Mouse (Mus musculus) midbrain, embryonic 13.5 days (tissue): ENCODE results near the gene Gstk1. TPM values are rescaled to one million over a fixed set of nuclear protein-coding genes. Genes with fewer than 3 reads are reported as not detected.

Source experiments
- ATAC-seq: fragments of 200-750 bp; cut with Nextera tagmentation; 2 replicates; pipeline ENCODE4 v1.8.0; 2017; ENCODE audit warnings: mild to moderate bottlenecking, moderate TSS enrichment, moderate library complexity
- H3K27ac ChIP-seq: fragments of 300-500 bp; sonication (generic); 2 replicates; pipeline ENCODE4 v1.5.1; 2015; ENCODE audit warnings: inconsistent platforms, mild to moderate bottlenecking, moderate library complexity
- H3K27me3 ChIP-seq: fragments of 300-500 bp; sonication (generic); 2 replicates; pipeline ENCODE4 v1.6.1; 2015; ENCODE audit warnings: mild to moderate bottlenecking, inconsistent platforms
- H3K36me3 ChIP-seq: fragments of 300-500 bp; sonication (generic); 2 replicates; pipeline ENCODE4 v1.6.1; 2015; ENCODE audit warnings: mild to moderate bottlenecking, inconsistent platforms
- H3K4me1 ChIP-seq: fragments of 300-500 bp; sonication (generic); replicated peaks from 2 replicates; pipeline ENCODE4 v1.6.1; 2015; ENCODE audit warnings: inconsistent platforms
- H3K4me2 ChIP-seq: fragments of 300-500 bp; sonication (generic); replicated peaks from 2 replicates; pipeline ENCODE4 v1.6.1; 2015; ENCODE audit warnings: moderate library complexity, mild to moderate bottlenecking, inconsistent platforms
- H3K4me3 ChIP-seq: fragments of 300-500 bp; sonication (generic); replicated peaks from 2 replicates; pipeline ENCODE4 v1.5.1; 2015; ENCODE audit warnings: mild to moderate bottlenecking, inconsistent platforms
- H3K9ac ChIP-seq: fragments of 300-500 bp; sonication (generic); replicated peaks from 2 replicates; pipeline ENCODE4 v1.6.1; 2015; ENCODE audit warnings: mild to moderate bottlenecking, inconsistent platforms
- H3K9me3 ChIP-seq: fragments of 300-500 bp; sonication (generic); 2 replicates; pipeline ENCODE4 v1.6.1; 2016; ENCODE audit warnings: mild to moderate bottlenecking, inconsistent platforms
- WGBS: fragments of 180-500 bp; shearing (Covaris S2); methylation state at CpG from one replicate; pipeline ENCODE4 v1.1.7; 2015; 5-methylcytosine and 5-hydroxymethylcytosine counted together
- polyA plus RNA-seq: library from polyadenylated mRNA; unstranded; fragments of >200 nt; fragmentation: Nextera tagmentation; extraction: Ambion mirVana; gene quantifications from 2 replicates; pipeline ENCODE4 v1.2.1, GENCODE M21; 2015

Gstk1 gene
- polyA plus RNA-seq, 1 experiment from 2014 or later = 10.8 TPM

- 0 out of 2 replicates have a peak, but pooled peaks have one; percentile 13 for ATAC-seq
- Histone ChIP-seq H3K9me3 (no peaks in the 10 kb centered on the region), H3K27me3 (peaks cover 13% of the 10 kb centered on the region), H3K36me3 (no peaks in the 10 kb centered on the region), H3K4me3 (peak overlapping the region; percentile 4; the same call in 1 of the 2 replicates), H3K4me2 (peak overlapping the region; percentile 28), H3K4me1 (0 out of 2 replicates have a peak, but pooled peaks cover 8% of the 10 kb centered on the region), H3K9ac (no peak overlapping the region), H3K27ac (no peak overlapping the region)
- WGBS = 9% methylated on average over 8 of the region's 8 CpGs
These were observed 1.4 kb downstream of the Gstk1 start for GRCm38 (mm10) chr6:42247173-42247572.

GRCm38 (mm10) chr6:42247981-42248380, 2.2 kb downstream of the Gstk1 start:
- Histone ChIP-seq H3K9me3 (no peaks in the 10 kb centered on the region), H3K27me3 (peaks cover 13% of the 10 kb centered on the region), H3K4me3 (no peak overlapping the region), H3K4me1 (0 out of 2 replicates have a peak, but pooled peaks cover 8% of the 10 kb centered on the region), H3K9ac (no peak overlapping the region), H3K27ac (no peak overlapping the region), H3K4me2 (0 out of 2 replicates have a peak overlapping the region, but pooled peaks have one; percentile 28), H3K36me3 (no peaks in the 10 kb centered on the region)
- no peak for ATAC-seq
- WGBS = 64% methylated on average over 1 of the region's 1 CpGs

- Histone ChIP-seq H3K4me2 (no peak overlapping the region), H3K27ac (no peak overlapping the region), H3K36me3 (no peaks in the 10 kb centered on the region), H3K4me3 (no peak overlapping the region), H3K9ac (no peak overlapping the region), H3K4me1 (no peaks in the 10 kb centered on the region), H3K27me3 (peaks cover 3% of the 10 kb centered on the region), H3K9me3 (no peaks in the 10 kb centered on the region)
- WGBS = 87% methylated on average over 4 of the region's 4 CpGs
- ATAC-seq = no peak
These were observed 6.1 kb downstream of the Gstk1 start for GRCm38 (mm10) chr6:42251791-42252190.

- H3K4me2 ChIP-seq = no peak overlapping the region
- no peak overlapping the region for H3K9ac ChIP-seq
- no peaks in the 10 kb centered on the region for H3K36me3 ChIP-seq
- no peaks in the 10 kb centered on the region for H3K4me1 ChIP-seq
- H3K27me3 ChIP-seq = no peaks in the 10 kb centered on the region
- ATAC-seq = no peak
- no peak overlapping the region for H3K4me3 ChIP-seq
- H3K27ac ChIP-seq = no peak overlapping the region
- 85% methylated on average over 2 of the region's 2 CpGs for WGBS
- no peaks in the 10 kb centered on the region for H3K9me3 ChIP-seq
These were observed 7.4 kb downstream of the Gstk1 start for GRCm38 (mm10) chr6:42253103-42253502.

- Histone ChIP-seq H3K4me2 (no peak overlapping the region), H3K4me3 (no peak overlapping the region), H3K27me3 (no peaks in the 10 kb centered on the region; the same call in 1 of the 2 replicates), H3K36me3 (no peaks in the 10 kb centered on the region), H3K27ac (no peak overlapping the region), H3K9me3 (no peaks in the 10 kb centered on the region), H3K9ac (no peak overlapping the region), H3K4me1 (no peaks in the 10 kb centered on the region)
- WGBS = 23% methylated on average over 11 of the region's 11 CpGs
- ATAC-seq = peak; percentile 65
These were observed 11.6 kb downstream of the Gstk1 start for GRCm38 (mm10) chr6:42257303-42257863.

- H3K9me3 ChIP-seq = no peaks in the 10 kb centered on the region
- no peak for ATAC-seq
- no peaks in the 10 kb centered on the region; the same call in 1 of the 2 replicates for H3K27me3 ChIP-seq
- H3K36me3 ChIP-seq = no peaks in the 10 kb centered on the region
- H3K4me1 ChIP-seq = no peaks in the 10 kb centered on the region
- H3K9ac ChIP-seq = no peak overlapping the region
- H3K4me3 ChIP-seq = no peak overlapping the region
- H3K4me2 ChIP-seq = no peak overlapping the region
- WGBS = 81% methylated on average over 6 of the region's 6 CpGs
- no peak overlapping the region for H3K27ac ChIP-seq
These were observed 14.7 kb downstream of the Gstk1 start for GRCm38 (mm10) chr6:42260430-42260829.

- no peak for ATAC-seq
- no peaks in the 10 kb centered on the region for H3K9me3 ChIP-seq
- H3K27ac ChIP-seq = no peak within 1 kb of the TSS
- H3K36me3 ChIP-seq = no peaks in the 10 kb centered on the region
- WGBS = 20% methylated on average over 20 of the region's 20 CpGs
- H3K27me3 ChIP-seq = no peaks in the 10 kb centered on the region; the same call in 1 of the 2 replicates
- H3K4me3 ChIP-seq = no peak within 1 kb of the TSS
- H3K4me2 ChIP-seq = no peak within 1 kb of the TSS
- H3K9ac ChIP-seq = no peak within 1 kb of the TSS
- H3K4me1 ChIP-seq = peaks cover 5% of the 10 kb centered on the region
These were observed 15.9 kb downstream of the Gstk1 start, which contains the start of gene Tmem139 for GRCm38 (mm10) chr6:42261524-42262170. Gene Tmem139 (plus strand): TSS chr6:42261970.

GRCm38 (mm10) chr6:42264626-42265312, 19.0 kb downstream of the Gstk1 start, which contains the start of gene Casp2:
Gene Casp2 (plus strand): TSS chr6:42264985.
- H3K4me2 ChIP-seq = peak within 1 kb of the TSS; percentile 82
- peaks cover 25% of the 10 kb centered on the region for H3K36me3 ChIP-seq
- no peaks in the 10 kb centered on the region for H3K9me3 ChIP-seq
- peaks cover 14% of the 10 kb centered on the region for H3K4me1 ChIP-seq
- under 1% methylated on average over 51 of the region's 51 CpGs for WGBS
- H3K27me3 ChIP-seq = no peaks in the 10 kb centered on the region; the same call in 1 of the 2 replicates
- H3K4me3 ChIP-seq = peak within 1 kb of the TSS; percentile 86
- H3K9ac ChIP-seq = peak within 1 kb of the TSS; percentile 93
- peak; percentile 99 for ATAC-seq
- peak within 1 kb of the TSS; percentile 91 for H3K27ac ChIP-seq

- Histone ChIP-seq H3K9ac (peak overlapping the region; percentile 93), H3K27ac (peak overlapping the region; percentile 91), H3K27me3 (no peaks in the 10 kb centered on the region; the same call in 1 of the 2 replicates), H3K4me3 (peak overlapping the region; percentile 86), H3K36me3 (peaks cover 33% of the 10 kb centered on the region), H3K9me3 (no peaks in the 10 kb centered on the region), H3K4me1 (peaks cover 18% of the 10 kb centered on the region), H3K4me2 (peak overlapping the region; percentile 82)
- no peak for ATAC-seq
- WGBS = under 1% methylated on average over 21 of the region's 21 CpGs
These were observed 19.9 kb downstream of the Gstk1 start for GRCm38 (mm10) chr6:42265391-42266330.

GRCm38 (mm10) chr6:42270817-42271216, 25.1 kb downstream of the Gstk1 start:
- no peak for ATAC-seq
- H3K36me3 ChIP-seq = peaks cover 74% of the 10 kb centered on the region
- H3K4me2 ChIP-seq = no peak overlapping the region
- peaks cover 18% of the 10 kb centered on the region for H3K4me1 ChIP-seq
- H3K4me3 ChIP-seq = no peak overlapping the region
- no peak overlapping the region for H3K27ac ChIP-seq
- no peaks in the 10 kb centered on the region for H3K27me3 ChIP-seq
- no peaks in the 10 kb centered on the region for H3K9me3 ChIP-seq
- H3K9ac ChIP-seq = no peak overlapping the region

GRCm38 (mm10) chr6:42276151-42276550, 30.4 kb downstream of the Gstk1 start:
- Histone ChIP-seq H3K9ac (no peak overlapping the region), H3K9me3 (no peaks in the 10 kb centered on the region), H3K4me1 (no peaks in the 10 kb centered on the region), H3K4me3 (no peak overlapping the region), H3K36me3 (peaks cover 87% of the 10 kb centered on the region), H3K4me2 (no peak overlapping the region), H3K27me3 (no peaks in the 10 kb centered on the region), H3K27ac (no peak overlapping the region)
- ATAC-seq = no peak
- 70% methylated on average over 2 of the region's 2 CpGs for WGBS
